Mouse (Mus musculus): ENCODE data around the gene Zfp346. TPM values are rescaled to one million over a fixed set of nuclear protein-coding genes. Genes with fewer than 3 reads are reported as not detected.
"Not testable (repeated sequence)": the region's sequence is repeated elsewhere in the genome, so short reads cannot be mapped to it uniquely, and the experiment has no call there.

Gene Zfp346
- 10 to 100 TPM; 48.8 to 51.2 TPM for total RNA-seq (2021)
- long read RNA-seq, experiment 1, transcript Zfp346-201 (7 exons, 3,333 nt) = major isoform, 12 of 28 reads
- long read RNA-seq, experiment 1, partial matches to known transcripts = 0 of 28 reads
- long read RNA-seq, experiment 1, other reads (novel, unspliced or antisense) = 16 of 28 reads
- long read RNA-seq, experiment 2, transcript Zfp346-201 (7 exons, 3,333 nt) = major isoform, 9 of 35 reads
- long read RNA-seq, experiment 2, partial matches to known transcripts = 1 of 35 reads
- long read RNA-seq, experiment 2, other reads (novel, unspliced or antisense) = 25 of 35 reads

GRCm38 (mm10) chr13:55105045-55105952 is at the start of gene Zfp346:
Gene Zfp346 (plus strand): TSS chr13:55105311.
- DNase-seq (ENCODE audit: low spot score in 2 of 2) = peak; percentile 95 to 96

GRCm38 (mm10) chr13:55058042-55058441 is 47.1 kb upstream of the Zfp346 start:
- DNase-seq (ENCODE audit: low spot score in 2 of 2) = no peak

DNA sequence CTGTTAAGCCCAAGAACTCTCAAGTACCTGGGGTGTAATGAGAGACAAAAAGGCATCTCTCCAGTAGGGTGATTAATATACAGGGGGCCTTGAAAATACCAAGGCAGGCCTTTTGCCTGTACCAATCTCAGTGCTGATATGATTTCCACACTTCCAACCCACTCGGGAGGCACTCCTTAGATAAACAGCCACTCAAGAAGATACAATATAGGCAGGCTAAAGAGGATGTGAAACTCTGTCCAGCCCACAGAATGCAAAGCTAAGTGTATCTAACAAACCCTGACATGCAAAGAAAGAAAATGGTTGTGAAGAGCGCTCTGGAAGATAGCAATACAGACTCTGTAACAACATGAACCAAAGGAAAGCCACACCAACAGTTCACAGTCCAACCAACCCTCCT is 41.8 kb upstream of the Zfp346 start:
- DNase-seq (ENCODE audit: low spot score in 2 of 2) = no peak

DNA sequence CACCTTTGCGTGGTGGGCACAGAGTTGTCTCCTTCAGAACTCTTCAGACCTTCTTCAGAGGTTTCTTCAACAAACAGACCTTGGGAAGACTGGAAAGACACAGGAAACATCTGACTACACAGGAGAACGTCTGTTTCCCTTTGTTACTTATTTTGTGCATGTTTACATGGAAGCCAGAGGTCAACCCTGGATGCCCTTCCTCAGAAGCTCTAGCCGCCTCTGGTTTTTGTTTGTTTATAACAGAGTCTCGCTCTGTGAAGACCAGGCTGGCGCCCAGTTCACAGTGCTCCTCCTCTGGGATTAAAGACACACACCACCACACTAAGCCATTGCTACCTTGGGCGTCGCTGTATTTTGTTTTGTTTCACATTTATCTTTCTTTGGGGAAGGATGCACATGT is 35.4 kb upstream of the Zfp346 start:
- no peak for DNase-seq (ENCODE audit: low spot score in 2 of 2)

- peak in 1 of 2 experiments; percentile 52 for DNase-seq (ENCODE audit: low spot score in 2 of 2)
Observed at GRCm38 (mm10) chr13:55071322-55071721, 33.8 kb upstream of the Zfp346 start.

DNA sequence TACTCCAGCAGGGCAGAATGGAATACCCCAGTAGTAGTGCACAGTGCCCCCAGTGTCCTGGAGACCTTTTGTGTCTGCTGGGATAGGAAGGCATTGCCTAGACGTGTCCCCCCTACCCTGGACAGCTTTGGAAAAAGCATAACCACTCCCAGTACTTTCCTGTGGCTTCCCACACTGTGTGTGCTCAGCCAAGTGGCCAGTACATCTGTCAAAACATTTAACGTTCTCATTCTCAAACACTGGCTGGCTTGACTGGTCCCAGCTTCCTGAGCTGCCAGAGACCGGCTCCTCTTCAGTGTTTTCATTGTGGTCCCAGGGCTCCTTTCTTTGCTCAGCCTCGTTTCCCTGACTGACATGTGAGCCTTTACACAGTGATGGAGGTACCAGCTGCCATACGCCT is 29.5 kb upstream of the Zfp346 start:
- DNase-seq (ENCODE audit: low spot score in 2 of 2) = no peak

DNA sequence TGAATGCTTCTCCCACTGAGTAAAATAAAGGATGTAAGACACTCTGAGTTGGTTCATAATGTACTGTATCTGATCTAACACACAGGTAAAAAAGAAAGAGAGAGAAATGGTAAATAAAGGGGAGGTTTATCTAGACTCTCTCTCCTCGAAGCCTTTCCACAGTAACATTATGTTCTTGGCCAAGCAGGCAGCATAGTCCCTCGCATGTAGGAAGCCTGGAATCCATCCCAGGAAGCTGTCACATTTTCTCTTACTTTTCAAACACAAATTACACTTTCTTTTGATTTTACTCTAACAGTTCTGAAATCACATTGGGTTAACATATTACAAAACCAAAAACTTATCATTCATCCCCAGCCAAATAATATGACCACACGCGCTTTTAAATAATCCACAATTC is 12.5 kb upstream of the Zfp346 start:
- peak in 1 of 2 experiments; percentile 59 for DNase-seq (ENCODE audit: low spot score in 2 of 2)

DNA sequence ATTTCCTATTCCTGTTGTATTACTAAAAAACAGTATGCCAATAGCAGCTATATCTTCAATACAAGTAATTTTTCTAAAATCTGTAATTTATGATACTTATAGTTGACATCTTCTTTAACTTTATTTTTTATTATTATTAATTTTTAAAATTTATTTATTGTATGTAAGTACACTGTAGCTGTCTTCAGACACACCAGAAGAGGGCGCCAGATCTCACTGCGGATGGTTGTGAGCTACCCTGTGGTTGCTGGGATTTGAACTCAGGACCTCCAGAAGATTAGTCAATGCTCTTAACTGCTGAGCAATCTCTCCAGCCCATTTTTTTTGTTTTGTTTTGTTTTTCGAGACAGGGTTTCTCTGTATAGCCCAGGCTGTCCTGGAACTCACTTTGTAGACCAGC is 7.3 kb upstream of the Zfp346 start:
- DNase-seq (ENCODE audit: low spot score in 2 of 2) = not testable (repeated sequence)

- peak; percentile 12 to 21 for DNase-seq (ENCODE audit: low spot score in 2 of 2)
Observed at GRCm38 (mm10) chr13:55099066-55099725, 5.9 kb upstream of the Zfp346 start.

DNA sequence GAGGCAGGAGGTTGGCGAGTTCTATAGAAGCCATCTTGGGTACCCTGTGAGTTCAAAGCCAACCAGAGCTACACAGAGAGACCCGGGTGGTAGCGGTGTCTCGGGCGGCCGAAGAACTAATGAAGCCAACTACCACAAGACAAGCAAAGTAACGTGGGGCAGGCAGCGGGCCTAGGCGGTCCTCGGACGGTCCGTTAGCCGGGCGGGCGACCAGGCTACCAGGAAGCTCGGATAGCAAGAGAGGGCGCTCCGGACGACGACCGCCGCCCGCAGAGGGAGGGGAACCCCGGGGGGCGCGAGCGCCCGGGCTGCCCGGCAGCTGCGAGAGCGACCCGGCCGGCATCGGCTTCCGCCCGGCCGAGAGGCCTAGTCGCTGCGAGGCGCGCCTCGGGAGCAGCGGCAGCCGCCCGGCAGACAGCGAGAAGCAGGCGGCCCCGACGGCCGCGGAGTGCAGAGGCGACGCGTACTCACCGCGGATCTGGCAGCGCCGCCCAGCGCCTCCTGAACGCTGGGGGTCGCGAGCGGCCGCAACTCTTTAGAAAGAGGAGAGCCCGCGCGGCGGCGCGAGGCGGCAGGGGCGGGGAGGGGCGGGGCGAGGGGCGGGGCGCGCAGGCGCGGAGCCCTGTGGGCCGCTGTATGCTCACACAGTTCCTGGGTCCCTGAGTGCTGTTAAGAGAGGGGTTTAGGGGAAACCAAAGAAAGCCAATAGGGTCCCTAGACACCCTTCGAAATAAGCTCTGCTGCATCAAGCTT is 5.2 kb upstream of the Zfp346 start, which contains the start of gene Uimc1:
TSS of gene Uimc1 (minus strand) at position 575 of the 753 bp plus-strand sequence.
- DNase-seq (ENCODE audit: low spot score in 2 of 2) = peak; percentile 80 to 82

GRCm38 (mm10) chr13:55101627-55102026 is 3.5 kb upstream of the Zfp346 start:
- DNase-seq (ENCODE audit: low spot score in 2 of 2) = no peak

- DNase-seq (ENCODE audit: low spot score in 2 of 2) = no peak
Observed at GRCm38 (mm10) chr13:55102366-55102765, 2.7 kb upstream of the Zfp346 start.

- no peak for DNase-seq (ENCODE audit: low spot score in 2 of 2)
Observed at GRCm38 (mm10) chr13:55103351-55103750, 1.8 kb upstream of the Zfp346 start.

GRCm38 (mm10) chr13:55105953-55106691 is 1.0 kb downstream of the Zfp346 start:
- DNase-seq (ENCODE audit: low spot score in 2 of 2) = no peak

- DNase-seq (ENCODE audit: low spot score in 2 of 2) = no peak
Observed at GRCm38 (mm10) chr13:55107116-55107515, 2.0 kb downstream of the Zfp346 start.

GRCm38 (mm10) chr13:55107694-55108093 is 2.6 kb downstream of the Zfp346 start:
- peak in 1 of 2 experiments; percentile 16 for DNase-seq (ENCODE audit: low spot score in 2 of 2)

- no peak for DNase-seq (ENCODE audit: low spot score in 2 of 2)
Observed at GRCm38 (mm10) chr13:55114375-55114774, 9.3 kb downstream of the Zfp346 start.

DNA sequence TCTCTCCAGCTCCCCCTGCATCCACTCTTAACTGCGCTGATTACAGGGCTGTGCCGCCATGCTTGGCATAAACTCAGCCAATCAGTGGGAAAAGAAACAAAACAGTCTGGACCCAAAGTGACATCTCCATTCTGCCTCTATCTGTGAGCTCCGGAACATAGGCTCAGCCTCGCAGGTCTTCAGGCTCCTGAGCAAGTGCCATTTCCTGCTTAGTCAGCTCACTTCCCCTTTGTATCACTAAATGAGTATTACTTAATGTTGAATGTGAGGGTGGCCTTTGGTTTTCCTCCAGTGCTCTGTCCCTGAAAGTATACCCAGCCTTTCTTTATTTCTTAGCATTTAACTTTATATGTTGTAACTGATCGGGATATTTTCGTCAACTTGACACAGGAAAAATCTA is 19.8 kb downstream of the Zfp346 start:
- no peak for DNase-seq (ENCODE audit: low spot score in 2 of 2)

DNA sequence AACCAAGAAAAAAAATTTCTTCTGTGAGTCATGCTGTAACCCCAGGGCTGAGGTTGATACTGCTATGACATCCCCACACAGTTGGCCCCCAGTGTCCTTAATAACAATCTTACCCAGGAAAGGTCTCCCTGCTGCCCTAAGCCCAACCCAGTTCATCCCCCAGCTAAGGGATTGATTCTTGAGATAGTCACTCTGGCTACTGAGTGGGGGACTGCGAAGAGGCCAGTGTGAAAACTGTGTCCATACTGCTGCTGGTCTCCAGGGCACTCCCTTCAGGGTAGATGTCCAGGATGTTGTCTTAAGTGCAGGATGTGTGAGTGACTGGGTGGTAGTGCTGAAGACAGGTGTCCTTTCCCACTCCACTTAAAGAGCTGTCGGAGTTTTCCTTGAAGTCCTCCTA is 28.3 kb downstream of the Zfp346 start, which contains the start of gene Gm17617:
TSS of gene Gm17617 (minus strand) at position 101 of the 400 bp plus-strand sequence.
- DNase-seq (ENCODE audit: low spot score in 2 of 2) = no peak

DNA sequence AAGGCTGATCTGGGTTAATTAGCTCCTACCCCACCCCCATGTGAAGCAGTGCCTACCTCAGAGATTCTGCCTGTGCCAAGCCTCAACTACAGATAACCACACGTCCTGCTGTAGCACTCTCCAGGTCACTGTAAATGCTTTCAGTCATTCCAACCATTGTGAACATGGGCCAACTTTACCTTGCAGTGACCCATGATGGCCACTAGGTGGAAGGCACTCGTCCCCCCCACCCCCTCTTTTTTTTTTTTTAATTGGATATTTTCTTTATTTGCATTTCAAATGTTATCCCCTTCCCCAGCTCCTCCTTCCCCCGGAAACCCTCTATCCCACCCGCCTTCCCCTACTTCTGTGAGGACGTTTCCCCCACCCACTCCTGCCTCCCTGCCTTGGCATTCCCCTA is 30.3 kb downstream of the Zfp346 start:
- no peak for DNase-seq (ENCODE audit: low spot score in 2 of 2)
